In genomic region chr12:70110375-70111116, GRCm38 (mm10) we compare ENCODE assay signal across 7 mouse cellular contexts. TPM values are rescaled to one million over a fixed set of nuclear protein-coding genes. Genes with fewer than 3 reads are reported as not detected.
A peak's percentile ranks its signal among the peaks of the same experiment; 100 is the strongest.
DNase-seq lines count a peak whose midpoint lies in the region; ATAC-seq lines count a peak whose summit lies in the region.

No protein-coding gene starts in this region.

- H3K27me3 ChIP-seq in embryonic facial prominence, embryonic 11.5 days (ENCODE audit: control insufficient read depth, insufficient read depth, low read length): no peaks in the 10 kb centered on the region; the same call in 1 of the 2 replicates
- H3K27me3 ChIP-seq in hindbrain, embryonic 10.5 days (ENCODE audit: insufficient read depth, poor library complexity, severe bottlenecking): peaks cover 55% of the 10 kb centered on the region

- 11% methylated on average over 23 of the region's 23 CpGs for WGBS in embryonic facial prominence, embryonic 11.5 days
- 13% methylated on average over 23 of the region's 23 CpGs for WGBS in hindbrain, embryonic 10.5 days
- WGBS in macrophage (ENCODE audit: missing documents): 9% methylated on average over 23 of the region's 23 CpGs

- peak overlapping the region; percentile 96 for H3K4me2 ChIP-seq in embryonic facial prominence, embryonic 11.5 days (ENCODE audit: low read depth, low read length)

- H3K79me2 ChIP-seq in macrophage (ENCODE audit: inconsistent target): peaks cover 56% of the 10 kb centered on the region

- no peaks in the 10 kb centered on the region for H3K9me3 ChIP-seq in embryonic facial prominence, embryonic 11.5 days (replicated peaks; ENCODE audit: control insufficient read depth, low read length)
- no peaks in the 10 kb centered on the region for H3K9me3 ChIP-seq in hindbrain, embryonic 10.5 days

- ATAC-seq in embryonic facial prominence, embryonic 11.5 days (replicated peaks; ENCODE audit: insufficient number of reproducible peaks, low FRiP score, low TSS enrichment, low read depth): no peak

- H3K27ac ChIP-seq in embryonic facial prominence, embryonic 11.5 days (replicated peaks; ENCODE audit: low read depth, low read length): no peak overlapping the region
- peak overlapping the region; percentile 97 for H3K27ac ChIP-seq in hindbrain, embryonic 10.5 days
- peak overlapping the region; percentile 12; the same call in 1 of the 2 replicates for H3K27ac ChIP-seq in macrophage

- peak overlapping the region; percentile 92 for H3K9ac ChIP-seq in embryonic facial prominence, embryonic 11.5 days (replicated peaks; ENCODE audit: low read length)

- peak; percentile 80 for DNase-seq in right cerebral cortex, adult 18-20 months
- DNase-seq in right cerebral cortex, postnatal 14 days: no peak
- DNase-seq in embryonic facial prominence, embryonic 11.5 days (ENCODE audit: low spot score): peak; percentile 43
- no peak for DNase-seq in hindbrain, embryonic 10.5 days (ENCODE audit: low spot score)
- no peak for DNase-seq in ovary, adult 18-20 months (ENCODE audit: low spot score)
- DNase-seq in retina, postnatal 1 day: no peak

- H3K36me3 ChIP-seq in embryonic facial prominence, embryonic 11.5 days (replicated peaks; ENCODE audit: control insufficient read depth, insufficient read depth, low read depth, low read length): no peaks in the 10 kb centered on the region
- H3K36me3 ChIP-seq in hindbrain, embryonic 10.5 days: no peaks in the 10 kb centered on the region
- H3K36me3 ChIP-seq in macrophage (ENCODE audit: inconsistent target): no peaks in the 10 kb centered on the region

- H3K4me1 ChIP-seq in embryonic facial prominence, embryonic 11.5 days (ENCODE audit: control insufficient read depth, insufficient read depth, low read length): peaks cover 3% of the 10 kb centered on the region; the same call in 1 of the 2 replicates
- H3K4me1 ChIP-seq in hindbrain, embryonic 10.5 days (replicated peaks): peaks cover 74% of the 10 kb centered on the region

- peak overlapping the region; percentile 83 for H3K4me3 ChIP-seq in embryonic facial prominence, embryonic 11.5 days (ENCODE audit: low read depth, low read length)
- peak overlapping the region; percentile 95 for H3K4me3 ChIP-seq in hindbrain, embryonic 10.5 days
- H3K4me3 ChIP-seq in macrophage (ENCODE audit: inconsistent target): peak overlapping the region; percentile 59

RNA-seq across cellular contexts. Expression of gene Nin, which starts 3.0 kb away (rescaled TPM):
- 10.2 and 10.3 TPM in 2 replicates for polyA plus RNA-seq in embryonic facial prominence, embryonic 11.5 days (2014; fragmentation: Nextera tagmentation; extraction: Ambion mirVana)
- 10.3 and 13.7 TPM in 2 replicates for polyA plus RNA-seq in hindbrain, embryonic 10.5 days (2016; fragmentation: Nextera tagmentation; extraction: Ambion mirVana)
- 100 to 1,000 TPM in 10 of 26 experiments, 10 to 100 TPM in 16; 31.8 to 133 (median 88.5) TPM for total RNA-seq in macrophage (2018; cell fraction: chromatin; rRNA removed)
- total RNA-seq in macrophage (2018; cell fraction: cytosol; rRNA removed): 10 to 100 TPM; 17.6 to 37.1 (median 28.2) TPM
- total RNA-seq in macrophage (2018; cell fraction: nucleus; rRNA removed): 10 to 100 TPM; 34.0 to 83.1 (median 56.1) TPM
- 14.2 to 22.1 TPM (median 14.3 TPM) in 3 replicates for polyA plus RNA-seq in macrophage (2018)

RNA-seq across cellular contexts. Expression of gene Abhd12b, which starts 43.4 kb away (rescaled TPM):
- 0.32 TPM in 1 of 2 replicates, not detected in the other for polyA plus RNA-seq in embryonic facial prominence, embryonic 11.5 days (2014; fragmentation: Nextera tagmentation; extraction: Ambion mirVana)
- not detected in 2 replicates for polyA plus RNA-seq in hindbrain, embryonic 10.5 days (2016; fragmentation: Nextera tagmentation; extraction: Ambion mirVana)
- not detected for total RNA-seq in macrophage (2018; cell fraction: chromatin; rRNA removed)
- not detected for total RNA-seq in macrophage (2018; cell fraction: cytosol; rRNA removed)
- total RNA-seq in macrophage (2018; cell fraction: nucleus; rRNA removed): under 1 TPM in 1 of 26 experiments, not detected in 25; 0.50 TPM
- polyA plus RNA-seq in macrophage (2018): not detected in 3 replicates

Comparison
In these comparisons a context has a peak if more than half of its experiments do, and no peak if none do; other contexts are left out.
1. DNase-seq: peak in right cerebral cortex, adult 18-20 months (single experiment) and embryonic facial prominence, embryonic 11.5 days (single experiment); none in right cerebral cortex, postnatal 14 days (single experiment), hindbrain, embryonic 10.5 days (single experiment), ovary, adult 18-20 months (single experiment) and retina, postnatal 1 day (single experiment).
2. Peak in every context shown above with its lines, with median percentiles within 50 percentile points of each other: H3K4me3 ChIP-seq.